Mouse (Mus musculus) bone marrow, adult 2 months (tissue): ENCODE results near the gene Gatm.

Experiments
- CTCF ChIP-seq: fragments of 200-500 bp; IDR thresholded peaks from 2 replicates; pipeline ENCODE4 v1.5.1; 2011; ENCODE audit warnings: low read length, control low read depth; ENCODE audit not compliant: control insufficient read depth, insufficient read depth
- POLR2A ChIP-seq: fragments of 200-500 bp; IDR thresholded peaks from 2 replicates; pipeline ENCODE4 v1.6.1; 2011; ENCODE audit warnings: low read depth, mild to moderate bottlenecking, control low read depth, low read length, borderline replicate concordance; ENCODE audit not compliant: control insufficient read depth

DNA sequence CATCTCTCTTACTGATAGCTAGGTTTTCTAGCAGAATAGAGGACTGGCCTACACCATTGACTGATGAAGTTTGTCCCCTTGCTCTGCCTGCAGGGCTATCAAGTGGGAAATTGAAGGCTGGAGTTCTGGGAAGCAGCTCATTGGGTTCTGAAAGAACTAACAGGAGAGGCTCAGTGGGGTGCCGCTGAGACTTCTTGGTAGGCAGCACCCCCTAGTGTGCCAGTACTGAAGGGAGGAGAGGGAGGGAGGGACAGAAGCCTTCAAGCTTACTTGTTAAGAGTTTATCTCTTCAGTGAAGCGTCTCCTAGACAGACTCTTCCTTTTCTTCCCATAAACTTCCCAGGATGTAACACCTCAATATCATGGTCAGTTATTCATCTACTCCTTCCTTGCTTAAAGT is 52.8 kb downstream of the Gatm start:
- TF ChIP-seq CTCF (peak; percentile 72), POLR2A (no peak)
